Mouse (Mus musculus): ENCODE measurements around the gene Fabp7.

Fabp7 gene

DNA sequence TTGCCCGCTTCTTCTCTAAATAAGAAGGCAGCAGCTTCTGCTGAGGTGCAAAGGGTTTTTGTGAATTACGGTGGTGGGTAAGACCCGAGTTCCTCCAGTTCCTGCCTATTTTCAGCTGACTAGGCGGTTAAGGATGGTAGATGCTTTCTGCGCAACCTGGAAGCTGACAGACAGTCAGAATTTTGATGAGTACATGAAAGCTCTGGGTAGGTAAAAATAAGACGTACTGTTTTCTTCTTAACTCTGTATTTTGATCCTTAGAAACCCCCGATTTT lies at the start of gene Fabp7:
Gene Fabp7, plus strand, starts transcription at position 6 of the 275 bp plus-strand sequence.
- in situ Hi-C loops (cut with MboI; ENCODE audit: unreplicated experiment in 2 of 2): no loop called here

DNA sequence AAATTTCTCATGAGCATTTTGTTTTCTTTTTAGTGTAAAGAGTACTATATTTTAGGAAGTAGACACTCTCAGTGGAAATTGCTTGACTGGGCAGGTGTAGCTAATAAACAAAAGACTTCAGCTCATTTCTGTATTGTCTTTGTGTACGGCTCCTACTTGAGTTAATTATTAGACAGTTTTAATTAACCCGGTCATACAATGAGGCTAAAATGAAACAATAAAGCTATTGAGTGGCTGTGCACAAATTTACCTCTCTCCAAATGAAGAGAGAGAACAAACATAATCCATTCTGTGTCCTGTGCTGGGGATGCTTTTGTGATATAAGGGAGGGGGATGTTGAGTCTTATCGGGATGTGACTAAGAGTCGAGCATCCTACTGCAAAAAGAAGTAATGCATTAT lies 43.9 kb upstream of the Fabp7 start:
- in situ Hi-C loops (cut with MboI; ENCODE audit: unreplicated experiment in 2 of 2): loop anchor here (10.0 to 25.0 kb wide), 3 partner anchors 276 to 1397 kb away; no protein-coding TSS in a partner anchor

DNA sequence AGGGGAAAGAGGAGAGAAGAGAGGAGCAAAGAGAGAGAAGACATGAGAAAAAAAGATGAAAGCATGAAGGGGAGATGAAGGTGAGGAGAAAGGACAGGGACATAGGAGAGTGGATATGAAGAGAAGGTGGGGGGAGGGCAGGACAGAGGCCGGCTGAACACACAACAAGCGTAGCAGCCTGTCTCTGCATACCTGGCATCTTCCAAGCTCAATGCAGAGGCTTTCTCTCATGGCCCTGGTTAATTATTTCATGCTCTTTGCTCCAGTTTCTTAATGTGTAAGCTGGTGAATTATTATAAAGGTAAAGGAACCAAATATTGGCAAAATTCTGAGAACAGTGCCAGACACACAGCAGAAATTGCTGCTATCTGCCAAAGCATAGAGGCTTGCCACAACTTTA lies 43.3 kb upstream of the Fabp7 start:
- in situ Hi-C loops (cut with MboI; ENCODE audit: unreplicated experiment in 2 of 2): loop anchor here (10.0 to 25.0 kb wide), 3 partner anchors 277 to 1396 kb away; no protein-coding TSS in a partner anchor

DNA sequence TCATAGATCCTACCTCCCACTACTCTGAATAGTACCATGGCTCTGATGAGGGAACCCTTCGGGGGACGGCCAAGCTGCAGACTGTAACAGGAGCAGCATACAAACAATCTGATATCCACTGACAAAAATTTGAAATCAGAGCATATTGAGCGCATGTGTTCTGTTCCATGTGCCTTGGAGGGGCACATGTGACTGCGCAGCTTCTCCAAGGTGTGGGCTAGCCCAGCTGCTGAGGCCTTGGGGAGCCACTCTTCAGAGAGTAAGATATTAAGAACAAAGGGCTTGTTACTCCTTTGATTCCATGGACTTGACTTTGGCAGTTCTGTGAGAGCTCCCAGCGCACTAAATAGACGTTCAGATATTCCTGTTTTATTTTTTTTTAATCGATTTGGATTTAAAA lies 41.6 kb upstream of the Fabp7 start:
- in situ Hi-C loops (cut with MboI; ENCODE audit: unreplicated experiment in 2 of 2): loop anchor here (10.0 to 25.0 kb wide), 3 partner anchors 278 to 1394 kb away; no protein-coding TSS in a partner anchor

DNA sequence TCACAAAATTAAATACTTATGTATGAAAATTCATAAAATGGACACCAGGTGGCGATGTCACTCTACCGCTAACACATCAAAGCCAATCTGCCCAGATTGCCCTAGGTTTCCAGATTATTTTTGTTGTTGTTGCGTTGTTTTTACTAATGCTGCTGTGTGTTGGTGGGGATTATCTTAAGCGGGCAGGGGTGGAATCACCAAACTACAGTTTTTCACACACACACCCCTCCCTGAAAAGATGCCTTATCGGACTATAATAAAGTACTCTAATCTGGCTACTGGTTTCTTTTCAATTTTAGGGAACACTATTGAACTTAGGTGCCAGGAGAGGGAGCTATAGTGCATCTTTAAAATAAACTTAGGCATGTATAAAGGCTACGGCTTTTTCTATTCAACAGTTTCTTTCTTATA lies 41.1 kb upstream of the Fabp7 start:
- in situ Hi-C loops (cut with MboI; ENCODE audit: unreplicated experiment in 2 of 2): loop anchor here (10.0 to 25.0 kb wide), 3 partner anchors 279 to 1394 kb away; no protein-coding TSS in a partner anchor

DNA sequence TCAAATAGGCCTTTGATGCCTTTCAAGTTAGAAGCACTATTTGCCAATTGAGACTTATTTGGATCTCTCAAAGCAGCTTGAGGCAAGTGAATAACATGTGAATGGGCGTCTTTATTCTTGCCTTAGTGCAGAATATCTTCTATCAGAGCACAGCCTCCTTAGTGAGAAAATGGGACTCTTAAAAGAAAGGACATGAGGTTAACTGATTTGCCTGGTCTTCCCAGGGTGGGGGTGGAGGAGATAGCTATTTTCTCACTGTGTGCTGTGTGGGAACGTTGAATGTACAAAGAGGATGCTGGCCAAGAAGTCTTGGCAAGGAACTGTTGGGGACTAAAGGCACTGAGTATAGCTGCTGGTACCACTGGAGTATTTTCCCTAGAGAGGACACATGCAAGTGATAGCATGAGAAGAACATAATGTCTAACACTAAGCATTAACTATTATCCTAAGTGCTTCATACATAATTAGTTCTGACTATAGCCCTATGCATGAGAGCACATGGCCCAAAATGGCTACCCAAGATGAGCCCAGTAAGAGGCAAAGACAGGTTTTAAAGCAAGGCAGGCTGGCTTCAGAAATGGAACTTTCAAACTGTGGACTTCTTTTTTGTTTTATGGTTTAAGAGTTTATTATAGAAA lies 40.4 kb upstream of the Fabp7 start:
- in situ Hi-C loops (cut with MboI; ENCODE audit: unreplicated experiment in 2 of 2): loop anchor here (10.0 to 25.0 kb wide), 3 partner anchors 279 to 1393 kb away; no protein-coding TSS in a partner anchor

GRCm38 (mm10) chr10:57745452-57745851 lies 39.2 kb upstream of the Fabp7 start:
- in situ Hi-C loops (cut with MboI; ENCODE audit: unreplicated experiment in 2 of 2): loop anchor here (5.0 to 25.0 kb wide), 6 partner anchors 87 to 1392 kb away; no protein-coding TSS in a partner anchor

DNA sequence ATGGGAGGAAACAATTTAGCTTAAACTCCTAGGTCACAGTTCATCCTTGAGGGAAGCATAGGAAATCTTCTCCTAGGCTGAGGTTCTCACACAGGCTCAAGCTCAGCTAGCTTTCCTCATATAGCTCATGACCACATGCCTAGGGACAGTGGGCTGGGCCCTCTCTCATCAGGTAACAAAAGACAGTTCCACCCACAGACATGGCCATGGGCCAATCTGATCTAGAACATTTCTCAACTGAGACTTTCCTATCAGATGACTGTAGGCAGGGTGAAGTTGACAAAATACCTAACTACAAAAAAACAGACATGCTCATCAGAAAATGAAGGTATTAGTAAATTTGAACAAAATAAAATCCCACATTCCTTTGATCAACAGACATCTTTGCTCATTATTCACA lies 37.6 kb upstream of the Fabp7 start:
- in situ Hi-C loops (cut with MboI; ENCODE audit: unreplicated experiment in 2 of 2): loop anchor here (5.0 to 25.0 kb wide), 6 partner anchors 85 to 1390 kb away; no protein-coding TSS in a partner anchor

DNA sequence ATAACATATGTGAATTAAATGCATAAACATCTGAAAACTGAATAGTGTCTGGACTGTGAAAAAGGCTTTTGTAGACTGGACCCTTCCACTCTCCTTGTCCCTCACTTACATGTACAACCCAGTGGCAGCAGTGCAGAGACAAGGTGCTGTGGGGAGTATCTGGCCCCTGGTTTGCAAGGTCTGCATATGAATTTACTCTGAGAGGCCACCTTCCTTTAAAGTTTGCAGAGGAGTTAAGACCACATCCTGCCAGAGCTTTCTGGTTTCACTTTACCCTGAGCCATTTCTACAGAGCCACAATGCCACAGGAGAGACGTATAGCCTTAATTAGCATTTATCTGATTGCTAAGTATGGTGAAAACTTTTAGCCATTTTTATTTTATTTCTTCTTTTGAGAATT lies 31.3 kb upstream of the Fabp7 start:
- in situ Hi-C loops (cut with MboI; ENCODE audit: unreplicated experiment in 2 of 2): loop anchor here (10.0 kb wide), 1 partner anchor 501 kb away; the partner anchor contains the start of gene Gcc2 (in 2 of the 2)

- in situ Hi-C loops (cut with MboI; ENCODE audit: unreplicated experiment in 2 of 2): loop anchor here (10.0 kb wide), 1 partner anchor 500 kb away; the partner anchor contains the start of gene Gcc2 (in 2 of the 2)
These were observed 29.4 kb upstream of the Fabp7 start for GRCm38 (mm10) chr10:57755201-57755736.

GRCm38 (mm10) chr10:57758999-57759398 lies 25.7 kb upstream of the Fabp7 start:
- in situ Hi-C loops (cut with MboI; ENCODE audit: unreplicated experiment in 2 of 2): loop anchor here (10.0 kb wide), 1 partner anchor 496 kb away; the partner anchor contains the start of gene Gcc2 (in 2 of the 2)

DNA sequence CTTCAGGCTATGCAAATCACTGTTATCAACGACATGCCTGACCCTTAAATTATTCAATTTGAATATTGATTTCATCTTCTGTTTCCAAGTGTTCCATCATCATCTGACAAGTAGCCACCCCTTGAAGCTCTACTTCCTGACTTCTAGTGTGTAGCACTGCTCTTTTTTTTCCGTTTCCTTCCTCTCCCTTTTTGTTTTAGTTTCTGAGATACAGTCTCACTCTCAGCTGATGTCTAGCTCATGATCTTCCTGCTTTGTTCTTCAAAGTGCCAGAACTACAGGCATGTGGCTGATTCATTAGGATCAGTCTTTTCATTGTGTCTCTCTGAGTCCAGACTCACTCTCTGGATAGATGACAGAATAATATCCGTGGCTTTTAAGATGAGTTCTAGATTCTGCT lies 24.0 kb upstream of the Fabp7 start:
- in situ Hi-C loops (cut with MboI; ENCODE audit: unreplicated experiment in 2 of 2): no loop called here

DNA sequence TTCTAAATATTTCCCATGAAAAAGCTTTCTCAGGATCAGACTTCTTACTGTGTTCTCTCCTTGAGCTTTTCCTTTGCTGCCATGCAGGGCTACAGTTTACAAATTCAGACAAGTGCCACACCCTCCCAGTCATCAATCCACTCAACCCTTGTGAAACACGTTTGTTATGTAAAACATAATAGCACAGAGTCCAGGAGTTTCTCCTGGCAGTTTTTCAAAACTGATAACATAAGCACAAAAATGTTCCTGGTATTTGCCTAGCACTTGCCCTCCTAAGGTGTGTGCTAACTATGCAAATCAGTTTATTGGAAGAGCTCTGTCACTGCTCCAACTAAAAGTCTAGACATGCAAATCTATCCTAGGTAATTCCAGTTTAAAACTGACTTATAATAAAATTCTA lies 21.6 kb upstream of the Fabp7 start:
- in situ Hi-C loops (cut with MboI; ENCODE audit: unreplicated experiment in 2 of 2): no loop called here

DNA sequence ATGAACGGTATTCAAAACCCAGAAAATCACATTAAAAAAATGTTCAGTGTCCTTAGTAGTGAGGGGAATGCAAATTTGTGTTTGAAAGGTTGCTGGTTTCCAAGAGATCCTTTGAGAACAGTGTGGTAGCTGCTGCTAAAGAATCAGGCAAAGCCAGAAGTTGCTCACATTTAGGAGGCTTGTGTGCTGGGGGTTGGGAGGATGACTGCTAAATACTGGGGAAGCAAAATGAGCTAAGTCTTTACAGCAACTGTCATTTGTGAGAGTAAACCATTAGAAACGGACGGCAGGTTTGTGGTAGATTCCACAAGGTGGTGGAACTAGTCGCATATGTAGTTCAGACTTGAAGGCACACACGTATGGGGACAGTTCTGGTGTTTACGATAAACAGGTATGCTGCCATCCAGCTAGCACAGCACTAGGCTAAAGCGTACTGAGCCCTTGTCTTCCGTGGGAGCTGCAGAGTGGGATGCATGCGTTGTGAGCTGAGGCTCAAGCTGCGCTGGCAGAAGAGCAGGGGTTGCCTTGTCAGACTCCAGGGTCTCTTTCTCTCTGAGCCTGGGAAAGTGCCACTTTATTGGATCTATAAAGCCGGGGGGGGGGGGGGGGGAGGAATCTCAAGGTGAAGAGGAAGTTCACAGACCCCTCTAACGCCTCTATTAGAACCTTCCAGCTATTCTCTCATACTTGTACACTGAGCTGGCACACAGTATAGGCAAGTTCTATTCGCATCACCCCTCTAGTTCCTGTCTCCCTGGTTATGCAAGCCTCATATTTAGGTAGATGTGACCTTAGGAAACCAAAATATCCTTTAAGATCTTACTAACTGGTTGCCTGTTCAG lies 1.2 kb upstream of the Fabp7 start:
- in situ Hi-C loops (cut with MboI; ENCODE audit: unreplicated experiment in 2 of 2): no loop called here

DNA sequence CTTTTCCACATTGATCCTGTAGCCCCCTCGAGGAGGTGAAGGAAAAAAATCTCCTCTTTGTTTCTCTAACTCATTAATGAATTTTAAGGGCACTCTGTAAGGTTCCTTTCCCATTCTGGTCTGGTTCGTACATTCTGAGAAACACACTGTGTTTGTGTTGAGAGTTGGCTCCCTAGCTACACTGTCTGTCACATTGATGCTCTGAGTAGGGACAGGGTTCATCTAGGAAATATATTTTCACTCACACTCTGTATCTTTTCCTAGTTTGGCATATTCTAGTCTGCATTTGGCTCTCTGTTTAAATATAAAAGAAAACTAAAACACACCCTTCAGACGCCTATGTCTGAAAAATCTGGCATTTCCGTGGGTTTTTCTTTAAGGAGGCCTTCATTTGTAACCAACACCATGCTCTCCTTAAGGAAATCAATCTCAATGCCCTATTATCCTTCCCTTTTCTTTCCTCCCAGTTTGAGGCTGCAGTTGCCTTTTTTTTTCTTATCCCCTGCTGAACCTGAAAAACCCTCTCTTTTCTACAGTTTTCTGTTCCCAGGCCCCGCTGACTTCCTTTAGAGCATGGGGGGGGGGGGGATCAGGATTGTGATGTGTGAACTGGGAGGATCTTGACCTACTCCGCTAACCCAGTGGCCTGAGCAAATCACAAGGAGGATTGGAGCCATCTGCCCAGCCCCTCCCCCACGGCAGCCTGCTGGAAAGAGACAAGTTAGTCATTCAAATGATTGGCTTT lies 378 bp upstream of the Fabp7 start:
- in situ Hi-C loops (cut with MboI; ENCODE audit: unreplicated experiment in 2 of 2): no loop called here

- in situ Hi-C loops (cut with MboI; ENCODE audit: unreplicated experiment in 2 of 2): no loop called here
These were observed 871 bp downstream of the Fabp7 start for GRCm38 (mm10) chr10:57785552-57785951.

DNA sequence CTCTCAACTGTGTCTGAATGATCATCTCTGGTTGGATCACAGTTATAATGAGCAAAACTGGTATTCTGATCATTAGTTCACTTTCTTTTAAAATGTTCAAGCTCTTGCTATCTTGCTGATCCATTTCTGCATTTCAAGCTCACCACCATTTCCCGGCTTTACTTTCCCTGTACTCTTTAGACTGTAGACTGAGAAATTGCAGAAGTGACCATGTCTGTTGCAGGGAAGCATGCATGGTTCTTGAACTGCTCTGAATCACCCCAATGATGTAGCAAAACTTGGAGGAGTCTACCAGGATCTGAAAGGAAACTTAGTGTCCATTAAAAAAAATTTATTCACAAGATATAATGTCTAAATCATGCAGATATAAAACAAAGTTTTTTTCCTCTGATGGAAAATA lies 8.3 kb downstream of the Fabp7 start:
- in situ Hi-C loops (cut with MboI; ENCODE audit: unreplicated experiment in 2 of 2): no loop called here

DNA sequence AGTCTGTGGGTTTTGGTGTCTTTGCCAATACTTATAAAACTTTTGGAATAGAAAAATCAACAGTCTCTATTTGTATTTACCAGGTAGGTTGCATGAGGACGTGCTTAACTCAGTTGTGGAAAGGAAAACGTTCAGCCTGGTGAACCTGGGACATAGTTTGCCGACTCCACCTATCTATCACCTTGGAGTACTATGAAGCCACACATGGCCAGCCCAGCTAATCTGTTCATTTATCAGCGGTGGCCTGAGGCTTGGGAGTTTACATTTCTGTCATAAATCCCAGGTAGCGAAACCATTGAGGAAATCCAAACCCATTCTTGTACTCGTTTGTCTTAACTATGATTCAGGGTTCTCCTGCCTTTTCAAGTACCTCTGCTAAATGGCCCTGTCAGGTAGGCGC lies 9.3 kb downstream of the Fabp7 start, which contains the start of gene Smpdl3a:
Gene Smpdl3a, plus strand, starts transcription at position 318 of the 400 bp plus-strand sequence.
- in situ Hi-C loops (cut with MboI; ENCODE audit: unreplicated experiment in 2 of 2): no loop called here

GRCm38 (mm10) chr10:57794491-57795461 lies 10.1 kb downstream of the Fabp7 start:
- in situ Hi-C loops (cut with MboI; ENCODE audit: unreplicated experiment in 2 of 2): no loop called here
